Mouse (Mus musculus) large intestine, adult 2 months (tissue): Measurements from ENCODE around the gene Cmya5. TPM values are rescaled to one million over a fixed set of nuclear protein-coding genes. Genes with fewer than 3 reads are reported as not detected.
"Not testable (repeated sequence)": the region's sequence is repeated elsewhere in the genome, so short reads cannot be mapped to it uniquely, and the experiment has no call there.

ENCODE experiments used
- DNase-seq: peaks from one replicate; pipeline ENCODE4 v3.0.0-alpha.2; 2012; ENCODE audit warnings: low read depth, low spot score
- WGBS: fragments of 180-500 bp; shearing (Covaris S2); methylation state at CpG from one replicate; pipeline ENCODE4 v1.1.7; 2018; 5-methylcytosine and 5-hydroxymethylcytosine counted together
- polyA plus RNA-seq: library from polyadenylated mRNA; depleted of rRNA; stranded (reverse); fragments of >200 nt; gene quantifications from 2 replicates; pipeline ENCODE4 v1.2.3, GENCODE M21; 2012; rRNA removed

The Cmya5 gene
- polyA plus RNA-seq: 0.06 and 0.10 TPM in 2 replicates

GRCm38 (mm10) chr13:93144336-93145167, at the start of gene Cmya5:
Gene Cmya5, minus strand, starts transcription at chr13:93144724.
- peak; percentile 50 for DNase-seq
- WGBS: 4% methylated on average over 45 of the region's 45 CpGs

- 59% methylated on average over 5 of the region's 5 CpGs for WGBS
Measured at GRCm38 (mm10) chr13:93192646-93193026, 48.1 kb upstream of the Cmya5 start.

GRCm38 (mm10) chr13:93191831-93192645, 47.5 kb upstream of the Cmya5 start, which contains the start of gene Tent2:
Gene Tent2, minus strand, starts transcription at chr13:93192385.
- WGBS: under 1% methylated on average over 71 of the region's 72 CpGs

More at GRCm38 (mm10) chr13:93192646-93193026, 48.1 kb upstream of the Cmya5 start:
- DNase-seq: no peak

GRCm38 (mm10) chr13:93189416-93189815, 44.9 kb upstream of the Cmya5 start:
- no peak for DNase-seq
- 70% methylated on average over 2 of the region's 2 CpGs for WGBS

More at GRCm38 (mm10) chr13:93191831-93192645, 47.5 kb upstream of the Cmya5 start, which contains the start of gene Tent2:
- peak; percentile 93 for DNase-seq

GRCm38 (mm10) chr13:93188738-93189137, 44.2 kb upstream of the Cmya5 start:
- no peak for DNase-seq

GRCm38 (mm10) chr13:93187792-93188191, 43.3 kb upstream of the Cmya5 start:
- DNase-seq: not testable (repeated sequence)
- 89% methylated on average over 5 of the region's 5 CpGs for WGBS

More at GRCm38 (mm10) chr13:93188738-93189137, 44.2 kb upstream of the Cmya5 start:
- WGBS: 69% methylated on average over 3 of the region's 3 CpGs

- WGBS: 90% methylated on average over 1 of the region's 1 CpGs
- no peak for DNase-seq
Measured at GRCm38 (mm10) chr13:93180351-93180750, 35.8 kb upstream of the Cmya5 start.

- 84% methylated on average over 2 of the region's 2 CpGs for WGBS
- DNase-seq: no peak
Measured at GRCm38 (mm10) chr13:93179522-93179921, 35.0 kb upstream of the Cmya5 start.

GRCm38 (mm10) chr13:93177571-93177970, 33.0 kb upstream of the Cmya5 start:
- DNase-seq: no peak

- DNase-seq: no peak
- WGBS: 92% methylated on average over 4 of the region's 4 CpGs
Measured at GRCm38 (mm10) chr13:93163303-93163702, 18.8 kb upstream of the Cmya5 start.

- no peak for DNase-seq
Measured at GRCm38 (mm10) chr13:93162456-93162855, 17.9 kb upstream of the Cmya5 start.

- DNase-seq: no peak
- WGBS: 94% methylated on average over 6 of the region's 6 CpGs
Measured at GRCm38 (mm10) chr13:93158261-93158660, 13.7 kb upstream of the Cmya5 start.

GRCm38 (mm10) chr13:93153280-93153679, 8.8 kb upstream of the Cmya5 start:
- 63% methylated on average over 1 of the region's 1 CpGs for WGBS
- no peak for DNase-seq

- no peak for DNase-seq
- WGBS: 7% methylated on average over 11 of the region's 11 CpGs
Measured at GRCm38 (mm10) chr13:93143819-93144283, 673 bp downstream of the Cmya5 start.

- WGBS: 96% methylated on average over 6 of the region's 6 CpGs
- DNase-seq: no peak
Measured at GRCm38 (mm10) chr13:93141184-93141583, 3.3 kb downstream of the Cmya5 start.

- 48% methylated on average over 1 of the region's 1 CpGs for WGBS
- no peak for DNase-seq
Measured at GRCm38 (mm10) chr13:93138059-93138458, 6.5 kb downstream of the Cmya5 start.

GRCm38 (mm10) chr13:93137098-93137497, 7.4 kb downstream of the Cmya5 start:
- 83% methylated on average over 7 of the region's 7 CpGs for WGBS
- no peak for DNase-seq

- WGBS: 92% methylated on average over 1 of the region's 1 CpGs
- DNase-seq: no peak
Measured at GRCm38 (mm10) chr13:93136251-93136650, 8.3 kb downstream of the Cmya5 start.

- WGBS: 74% methylated on average over 2 of the region's 2 CpGs
- DNase-seq: no peak
Measured at GRCm38 (mm10) chr13:93135501-93135900, 9.0 kb downstream of the Cmya5 start.

GRCm38 (mm10) chr13:93130674-93131073, 13.8 kb downstream of the Cmya5 start:
- WGBS: 87% methylated on average over 3 of the region's 3 CpGs

More at GRCm38 (mm10) chr13:93130674-93131073, 13.8 kb downstream of the Cmya5 start:
- DNase-seq: no peak
